Mouse (Mus musculus) left cerebral cortex, adult 18-20 months (tissue): ENCODE results near the gene Wiz. TPM values are rescaled to one million over a fixed set of nuclear protein-coding genes. Genes with fewer than 3 reads are reported as not detected.
A peak's percentile ranks its signal among the peaks of the same experiment; 100 is the strongest.

Experiments used
- DNase-seq, 2 experiments: peaks; one replicate each; pipeline ENCODE4 v3.0.0; 2021 to 2022; ENCODE audit warnings: low spot score in 2 of 2, mixed read lengths in 1 of 2
- total RNA-seq, 2 experiments: library from RNA; stranded (reverse); gene quantifications; 2 replicates each; pipeline ENCODE4 v1.2.3; 2021

The Wiz gene
- total RNA-seq, 2 experiments from 2014 or later = 46.0 to 47.9 TPM

DNA sequence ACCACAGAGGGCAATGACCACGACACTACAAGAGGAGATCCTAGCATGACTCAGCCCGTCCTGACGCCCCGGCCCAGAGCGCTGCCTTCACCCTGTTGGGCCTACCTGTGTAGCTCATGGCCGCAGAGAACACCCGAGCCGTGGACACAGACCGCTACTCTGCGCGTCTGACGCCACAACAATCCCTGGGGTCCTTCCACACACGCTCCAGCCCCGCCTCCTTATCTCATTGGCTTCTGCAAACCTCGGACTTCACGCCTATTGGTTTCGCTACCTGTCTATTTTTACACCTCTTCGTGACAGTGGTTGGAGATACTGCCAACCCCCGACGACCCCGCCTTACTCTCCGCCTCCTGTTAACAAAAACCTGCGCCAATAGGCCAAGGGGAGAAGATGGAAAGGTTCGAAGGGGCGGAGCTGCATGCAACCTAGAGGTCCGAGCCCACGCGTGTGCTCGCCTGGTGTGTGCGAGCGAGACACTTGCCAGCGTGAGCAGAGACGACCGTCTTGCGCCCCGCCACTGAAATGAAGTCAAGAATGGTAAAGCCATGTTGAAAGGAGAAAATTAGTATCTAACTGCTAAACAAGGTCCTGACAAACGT is 38.8 kb downstream of the Wiz start, which contains the start of gene Akap8l:
Gene Akap8l (minus strand): TSS at position 226 of the 602 bp plus-strand sequence.
- DNase-seq = peak; percentile 96

GRCm38 (mm10) chr17:32349851-32350381 is 39.3 kb downstream of the Wiz start:
- peak in 1 of 2 experiments; percentile 55 for DNase-seq

DNA sequence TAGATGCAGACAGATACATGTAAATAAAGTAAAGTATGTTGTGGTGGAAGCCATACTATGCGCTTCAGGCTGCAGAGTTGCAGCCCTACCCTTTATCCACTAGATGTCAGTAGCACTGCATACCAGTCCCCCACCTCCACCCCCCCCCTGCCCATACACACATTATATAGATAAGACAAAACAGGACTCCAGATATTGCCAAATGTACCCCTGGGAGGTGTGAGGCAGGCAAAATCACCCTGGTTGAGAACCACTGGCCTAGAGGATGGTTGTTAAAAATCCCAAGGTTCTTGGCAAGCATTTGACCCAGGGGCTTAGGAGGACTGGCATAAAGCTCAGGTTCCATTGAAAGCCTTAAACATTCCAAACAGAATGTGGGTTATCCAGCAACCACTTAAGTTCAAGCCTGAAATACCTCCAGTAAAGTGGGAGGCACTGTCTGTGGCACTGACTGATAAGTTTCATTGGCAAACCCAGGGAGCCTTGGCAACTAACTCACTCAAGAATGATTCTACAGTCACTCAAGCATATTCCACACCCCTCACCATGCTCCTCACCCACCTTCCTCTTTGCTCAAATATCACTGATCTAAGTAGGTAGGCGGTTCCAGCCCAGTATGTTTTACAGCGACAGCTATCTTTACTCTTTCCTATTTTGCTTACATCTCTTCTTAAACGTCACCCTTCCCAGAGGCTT is 40.1 kb downstream of the Wiz start:
- DNase-seq = no peak

DNA sequence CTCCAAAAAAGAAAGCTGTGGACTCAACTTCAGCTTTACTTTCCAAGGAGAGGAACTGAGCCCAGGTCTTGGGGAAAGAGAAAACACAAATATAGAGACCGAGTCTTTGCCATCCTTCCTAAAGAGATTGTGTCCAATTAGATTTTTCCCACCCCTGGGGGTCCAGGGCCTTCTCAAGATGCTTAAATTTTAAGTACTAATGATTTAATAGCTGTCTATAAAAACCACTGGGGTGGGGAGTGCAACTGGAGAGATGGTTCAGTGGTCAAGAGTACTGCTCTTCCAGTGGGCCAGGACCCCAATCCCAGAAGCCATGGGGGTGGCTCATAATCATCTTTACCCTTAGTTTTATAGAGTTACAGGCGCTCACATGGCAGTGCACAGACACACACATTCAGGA is 40.8 kb downstream of the Wiz start:
- no peak for DNase-seq

DNA sequence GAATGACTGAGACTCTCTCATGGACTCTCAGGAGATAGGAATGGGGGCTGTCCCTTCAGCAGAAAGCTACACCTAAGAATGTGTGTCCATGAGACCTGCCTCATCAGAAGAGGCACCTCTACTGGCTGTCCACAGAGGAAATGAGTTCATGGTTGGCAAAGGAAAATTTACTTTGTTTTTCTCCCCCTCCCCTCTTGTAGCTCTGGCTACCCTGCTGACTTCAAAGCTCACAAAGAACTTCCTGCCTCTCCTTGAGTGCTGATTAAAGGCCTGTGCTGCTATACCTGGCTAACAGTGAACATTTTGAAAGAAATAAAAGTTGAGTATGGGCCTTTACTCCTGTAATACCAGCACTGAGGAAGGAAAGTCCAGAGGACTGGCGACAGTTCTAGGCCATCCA is 48.1 kb downstream of the Wiz start:
- DNase-seq = no peak

DNA sequence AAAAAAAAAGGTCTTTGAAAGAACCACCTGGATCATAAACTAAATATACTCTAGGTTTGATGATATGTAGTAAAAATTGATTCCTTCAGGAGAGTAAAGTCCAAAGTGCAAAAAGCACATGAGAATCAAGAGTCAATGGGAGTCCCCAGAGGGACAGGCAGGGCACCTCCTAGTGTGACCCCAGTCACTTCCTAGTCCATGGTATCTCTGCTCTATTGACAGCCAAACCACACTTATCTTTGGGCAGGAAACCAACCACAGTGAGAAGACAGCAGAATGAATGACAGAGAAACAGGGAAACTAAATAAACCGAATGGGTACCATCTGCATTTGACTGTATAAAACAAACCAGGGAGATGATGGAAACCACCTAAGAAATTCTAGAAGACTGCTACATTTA is 49.1 kb downstream of the Wiz start:
- DNase-seq = no peak

DNA sequence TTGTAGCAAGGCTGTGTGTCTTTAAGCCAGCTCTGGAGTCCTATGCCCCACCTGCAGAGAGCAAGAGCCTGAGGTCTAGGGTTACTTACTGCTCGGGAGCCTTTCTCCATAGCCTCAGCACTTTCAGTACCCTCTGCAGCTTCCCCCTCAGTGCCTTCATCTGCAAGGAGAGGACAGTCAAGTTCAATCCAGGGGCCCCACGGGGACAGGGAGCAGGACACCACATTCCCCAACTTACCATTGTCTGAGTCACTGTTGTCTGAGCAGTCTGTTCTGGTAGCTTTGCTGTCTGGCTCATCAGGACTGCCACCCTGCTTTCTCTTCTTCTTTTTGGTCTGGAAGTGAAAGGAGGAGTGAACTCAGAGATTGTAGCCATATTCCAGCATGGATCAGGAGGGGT is 53.4 kb downstream of the Wiz start:
- no peak for DNase-seq

DNA sequence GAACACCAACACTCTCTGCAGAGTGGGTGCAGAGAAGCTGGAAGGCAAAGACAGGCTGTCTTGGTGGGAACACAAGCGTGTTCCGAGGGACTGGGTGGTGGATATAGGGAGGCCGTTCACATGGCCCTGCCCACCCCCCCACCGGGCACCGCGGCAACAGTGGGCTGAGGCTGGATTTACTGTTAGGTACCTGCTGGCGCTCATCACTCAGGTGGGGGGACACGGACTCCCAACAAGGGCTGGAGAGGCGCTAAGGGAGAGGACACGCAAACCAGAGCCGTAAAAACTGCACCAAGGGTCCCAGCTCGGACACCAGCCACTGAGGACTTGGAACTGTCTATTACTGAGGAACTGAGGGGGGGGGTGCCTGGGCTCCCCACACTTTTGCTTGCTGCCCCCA is 54.3 kb downstream of the Wiz start:
- DNase-seq = no peak

GRCm38 (mm10) chr17:32333675-32334303 is 55.5 kb downstream of the Wiz start:
- DNase-seq = no peak

GRCm38 (mm10) chr17:32327501-32327900 is 61.7 kb downstream of the Wiz start:
- no peak for DNase-seq

DNA sequence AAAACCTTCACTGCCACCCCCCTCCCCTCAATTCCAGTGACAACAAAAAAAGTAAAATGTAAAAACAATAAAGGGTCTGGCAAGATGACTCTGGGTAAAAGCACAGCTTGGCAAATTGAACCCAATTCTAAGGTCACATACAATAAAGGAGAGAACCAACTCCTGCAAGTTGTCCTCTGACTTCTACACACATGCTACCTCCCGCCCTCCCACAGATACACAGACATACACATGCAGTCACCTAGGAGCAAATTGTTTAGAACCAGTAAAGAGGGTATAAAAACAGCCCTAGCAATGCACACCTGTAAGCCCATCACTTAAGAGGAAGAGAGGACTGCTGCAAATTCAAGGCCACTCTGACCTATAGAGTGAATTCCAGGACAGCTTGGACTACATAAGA is 66.4 kb downstream of the Wiz start:
- DNase-seq = no peak

- no peak for DNase-seq
Observed at GRCm38 (mm10) chr17:32321836-32322235, 67.4 kb downstream of the Wiz start.

- DNase-seq = no peak
Observed at GRCm38 (mm10) chr17:32321390-32321734, 67.9 kb downstream of the Wiz start.

DNA sequence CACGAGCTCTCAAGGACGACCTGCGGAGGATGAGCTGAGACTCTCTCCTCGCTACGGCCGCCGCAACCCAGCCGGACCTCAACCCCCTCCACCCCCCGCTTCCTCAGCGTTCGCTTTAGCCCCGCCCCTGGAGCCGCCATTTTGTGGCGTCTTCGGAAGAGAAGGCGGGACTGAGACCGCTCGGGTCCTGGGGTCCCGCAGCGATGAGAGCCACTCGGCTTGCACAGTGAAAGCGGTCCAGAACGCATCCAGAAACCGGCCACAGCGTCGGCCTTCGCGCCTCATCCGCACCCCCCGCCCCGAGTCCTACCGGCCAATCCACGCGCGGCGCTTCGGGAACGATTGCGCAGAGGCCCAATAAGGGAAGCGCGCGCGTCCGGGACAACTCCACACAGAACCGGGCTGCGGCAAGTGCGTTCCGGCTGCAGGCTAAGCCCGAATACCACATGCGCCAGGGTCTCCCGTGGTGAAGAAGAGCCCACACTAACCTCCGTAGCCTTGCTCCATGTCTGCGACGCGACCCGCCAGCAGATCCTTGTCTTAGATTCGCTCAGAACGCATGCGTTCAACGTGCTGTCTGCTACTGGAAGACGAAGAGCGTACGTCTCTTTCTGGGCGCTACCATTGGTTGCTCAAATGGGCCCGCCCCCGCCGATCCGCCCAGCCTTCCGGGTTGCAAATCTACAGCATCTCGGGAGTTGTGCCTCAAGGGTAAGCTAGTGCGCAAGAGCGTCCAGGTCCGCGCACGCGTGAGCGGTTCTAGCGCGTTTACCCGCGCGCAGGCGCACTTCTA is 68.4 kb downstream of the Wiz start, which contains the start of gene Akap8:
Gene Akap8 (minus strand): TSS at position 642 of the 793 bp plus-strand sequence.
- DNase-seq = peak; percentile 98 to 99

DNA sequence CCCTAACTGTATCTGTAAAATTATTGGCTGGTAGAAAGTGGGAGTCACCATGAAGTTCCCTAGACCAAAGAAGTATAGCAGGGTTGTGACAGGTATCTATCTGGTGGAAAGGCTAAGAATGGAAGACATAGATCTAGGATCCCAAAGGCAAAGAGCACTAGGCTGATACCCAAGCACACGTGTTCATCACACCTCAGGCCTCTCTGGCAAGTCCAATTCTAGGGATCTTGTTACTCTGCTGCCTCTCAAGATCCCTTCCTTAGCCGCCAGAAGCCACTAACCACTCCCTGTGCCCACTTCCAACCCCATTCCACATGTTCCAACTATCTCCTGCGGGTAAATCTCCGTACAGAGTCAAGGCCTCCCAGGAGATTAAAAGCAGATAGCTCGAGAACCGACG is 69.3 kb downstream of the Wiz start:
- no peak for DNase-seq

GRCm38 (mm10) chr17:32317708-32318107 is 71.5 kb downstream of the Wiz start:
- no peak for DNase-seq

DNA sequence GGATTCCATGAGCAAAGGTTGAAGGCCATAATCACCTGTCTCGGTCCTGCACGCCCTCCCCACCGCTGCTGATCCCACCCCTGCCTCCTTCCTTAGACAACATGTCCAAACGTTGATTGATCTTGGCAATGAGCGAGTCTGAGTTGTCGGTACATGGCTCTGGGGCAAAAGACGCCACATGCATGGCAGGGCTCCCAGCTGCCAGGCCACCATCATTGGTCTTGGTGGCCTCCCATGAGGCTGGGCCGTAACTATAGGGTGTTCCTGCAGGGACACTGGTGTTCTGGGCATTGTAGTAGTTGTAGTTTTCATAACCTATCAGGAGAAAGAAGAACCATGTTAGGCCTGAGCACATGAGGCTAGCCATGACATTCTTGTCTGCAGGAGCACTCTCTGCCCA is 72.2 kb downstream of the Wiz start:
- DNase-seq = no peak

DNA sequence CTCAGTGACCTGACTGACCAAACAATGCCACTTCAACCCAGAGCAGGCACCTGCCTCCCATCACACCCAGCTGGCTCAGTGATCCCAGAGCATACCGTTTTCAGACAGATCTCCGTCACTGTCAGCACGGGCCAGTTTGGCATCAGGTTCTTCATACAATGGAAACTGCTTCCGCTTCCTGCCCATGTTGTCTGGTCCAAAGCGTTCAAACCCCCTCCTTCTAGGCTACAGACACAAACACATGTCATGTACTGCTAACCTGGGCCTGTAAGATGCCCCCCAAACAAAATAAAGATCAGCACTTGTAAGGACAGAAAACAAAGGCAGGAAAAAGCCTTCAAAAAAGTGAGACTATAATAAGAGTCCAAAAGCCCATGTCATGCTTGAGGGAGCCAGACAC is 73.7 kb downstream of the Wiz start:
- DNase-seq = no peak

DNA sequence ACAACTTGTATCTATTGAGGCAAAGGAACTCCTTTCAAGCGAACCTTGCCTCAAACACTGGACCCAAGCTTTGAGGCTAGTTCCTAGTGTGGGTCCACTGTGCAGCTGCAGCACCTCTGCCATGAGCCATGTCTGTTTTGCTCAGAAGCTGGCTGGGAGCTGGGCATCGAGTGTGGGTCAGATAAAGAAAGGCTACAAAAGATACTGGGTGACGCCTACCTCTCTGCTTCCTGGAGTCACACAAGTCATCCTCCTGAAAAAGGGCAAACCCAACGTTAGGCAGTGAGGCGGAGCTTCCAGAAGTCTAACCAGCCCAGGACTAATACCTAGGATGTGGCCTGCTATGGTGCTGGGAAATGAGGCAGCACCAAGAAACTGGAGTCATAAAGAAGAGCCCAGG is 75.3 kb downstream of the Wiz start:
- no peak for DNase-seq

GRCm38 (mm10) chr17:32312801-32313200 is 76.4 kb downstream of the Wiz start:
- no peak for DNase-seq

DNA sequence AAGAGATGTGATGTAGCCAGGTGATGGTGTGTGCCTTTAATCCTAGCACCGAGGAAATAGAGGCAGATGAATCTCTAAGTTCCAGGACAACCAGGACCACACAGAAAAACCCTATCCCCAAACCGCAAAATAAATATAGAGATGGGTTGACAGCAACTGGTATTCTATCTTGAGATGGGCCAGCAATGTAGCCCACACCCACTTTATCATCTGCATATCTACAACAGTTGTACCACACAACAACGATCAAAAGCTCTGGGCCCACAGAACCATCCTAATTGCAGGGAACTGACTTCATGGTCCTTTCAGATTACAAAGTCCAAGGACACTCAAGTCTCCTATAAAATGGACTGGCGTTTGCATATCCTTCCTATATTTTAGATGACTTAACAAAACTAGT is 81.3 kb downstream of the Wiz start:
- no peak for DNase-seq
